Mouse (Mus musculus) C2C12 (cell line): ENCODE data around the gene Cdk5.
A peak's percentile ranks its signal among the peaks of the same experiment; 100 is the strongest.

Experiments used
- CEBPB ChIP-seq: IDR thresholded peaks from one replicate; pipeline ENCODE4 v1.6.1; 2011; ENCODE audit warnings: low read depth, mild to moderate bottlenecking, control low read depth, moderate library complexity
- CTCF ChIP-seq: IDR thresholded peaks from one replicate; pipeline ENCODE4 v1.5.1; 2011; ENCODE audit not compliant: control insufficient read depth, insufficient read depth, insufficient read length
- MAX ChIP-seq: IDR thresholded peaks from one replicate; pipeline ENCODE4 v1.6.1; 2011; ENCODE audit warnings: mild to moderate bottlenecking, control low read depth
- MYOD1 ChIP-seq: IDR thresholded peaks from one replicate; pipeline ENCODE4 v1.6.1; 2011; ENCODE audit warnings: low read depth; ENCODE audit not compliant: control insufficient read depth, insufficient read length
- USF1 ChIP-seq: IDR thresholded peaks from one replicate; pipeline ENCODE4 v1.6.1; 2011; ENCODE audit warnings: low read depth, mild to moderate bottlenecking, control low read depth, moderate library complexity

DNA sequence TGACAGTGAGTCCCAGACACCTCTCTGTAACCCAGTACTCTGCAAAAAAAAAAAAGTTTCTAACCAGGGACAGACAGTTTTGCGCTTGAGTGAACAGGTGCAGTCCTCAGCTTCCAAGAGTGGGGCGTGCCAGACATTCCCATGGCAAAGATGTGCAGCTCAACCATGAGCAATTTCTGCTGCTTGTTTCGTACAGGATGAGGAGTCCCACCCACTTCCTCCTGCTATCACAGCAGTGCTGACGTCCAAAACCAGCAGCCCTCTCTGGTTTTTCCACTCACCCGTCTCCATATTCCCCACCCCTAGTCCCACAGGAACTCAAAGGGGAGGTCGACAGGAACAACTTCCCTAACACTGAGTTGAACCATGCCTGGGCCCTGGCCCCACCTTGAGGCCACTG is 38.9 kb downstream of the Cdk5 start:
- TF ChIP-seq CTCF (no peak), MAX (no peak), MYOD1 (peak; percentile 29), USF1 (no peak), CEBPB (no peak)
